Mouse (Mus musculus): ENCODE data around the gene Dcaf17.

DNA sequence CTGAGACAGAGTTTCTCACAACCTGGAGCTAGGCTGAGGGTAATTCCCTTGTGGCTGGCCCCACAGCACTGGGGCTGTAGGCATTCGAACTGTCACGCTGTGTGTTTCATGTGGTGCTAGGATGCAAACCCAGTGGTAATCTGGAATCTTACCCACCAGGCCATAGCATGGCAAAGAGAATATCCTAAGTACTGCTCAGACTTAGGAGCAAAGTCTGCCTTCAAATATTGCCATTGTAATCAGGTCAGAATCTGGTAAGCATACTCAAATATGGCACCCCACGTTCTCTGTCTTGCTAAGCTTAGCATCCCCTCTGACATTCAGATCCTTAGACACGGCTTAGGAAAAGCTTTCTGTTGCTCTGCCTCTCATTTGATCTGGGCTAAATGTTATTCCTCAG is 90.7 kb downstream of the Dcaf17 start:
- TF ChIP-seq POLR2A (IDR thresholded peaks at IDR 0.05; ENCODE audit: low read depth, low read length) (no peak), CTCF (conservative IDR thresholded peaks at IDR 0.05 in 1 of 2, IDR thresholded peaks at IDR 0.05 in 1 of 2; ENCODE audit: low read depth in 2 of 2, low read length in 2 of 2) (no peak), USF2 (conservative IDR thresholded peaks at IDR 0.05; ENCODE audit: low read depth, low read length) (no peak), MAZ (IDR thresholded peaks at IDR 0.05; ENCODE audit: low read depth, low read length) (no peak), EP300 (IDR thresholded peaks at IDR 0.05; ENCODE audit: low read length) (no peak), MXI1 (IDR thresholded peaks at IDR 0.05; ENCODE audit: low read depth, low read length) (no peak), SIN3A (IDR thresholded peaks at IDR 0.05; ENCODE audit: low read length) (no peak), POLR2AphosphoS2 (IDR thresholded peaks at IDR 0.05; ENCODE audit: low read depth, low read length) (no peak), RAD21 (IDR thresholded peaks at IDR 0.05; ENCODE audit: low read depth, low read length) (no peak), ZNF384 (IDR thresholded peaks at IDR 0.05; ENCODE audit: low read depth, low read length) (no peak), MYC (IDR thresholded peaks at IDR 0.05; ENCODE audit: low read depth, low read length) (no peak), TCF12 (IDR thresholded peaks at IDR 0.05; ENCODE audit: low read depth, low read length) (no peak)
